Mouse (Mus musculus): ENCODE data around the gene Nexmif. TPM values are rescaled to one million over a fixed set of nuclear protein-coding genes. Genes with fewer than 3 reads are reported as not detected.

Gene Nexmif
- total RNA-seq (2023): not detected in 4 replicates

DNA sequence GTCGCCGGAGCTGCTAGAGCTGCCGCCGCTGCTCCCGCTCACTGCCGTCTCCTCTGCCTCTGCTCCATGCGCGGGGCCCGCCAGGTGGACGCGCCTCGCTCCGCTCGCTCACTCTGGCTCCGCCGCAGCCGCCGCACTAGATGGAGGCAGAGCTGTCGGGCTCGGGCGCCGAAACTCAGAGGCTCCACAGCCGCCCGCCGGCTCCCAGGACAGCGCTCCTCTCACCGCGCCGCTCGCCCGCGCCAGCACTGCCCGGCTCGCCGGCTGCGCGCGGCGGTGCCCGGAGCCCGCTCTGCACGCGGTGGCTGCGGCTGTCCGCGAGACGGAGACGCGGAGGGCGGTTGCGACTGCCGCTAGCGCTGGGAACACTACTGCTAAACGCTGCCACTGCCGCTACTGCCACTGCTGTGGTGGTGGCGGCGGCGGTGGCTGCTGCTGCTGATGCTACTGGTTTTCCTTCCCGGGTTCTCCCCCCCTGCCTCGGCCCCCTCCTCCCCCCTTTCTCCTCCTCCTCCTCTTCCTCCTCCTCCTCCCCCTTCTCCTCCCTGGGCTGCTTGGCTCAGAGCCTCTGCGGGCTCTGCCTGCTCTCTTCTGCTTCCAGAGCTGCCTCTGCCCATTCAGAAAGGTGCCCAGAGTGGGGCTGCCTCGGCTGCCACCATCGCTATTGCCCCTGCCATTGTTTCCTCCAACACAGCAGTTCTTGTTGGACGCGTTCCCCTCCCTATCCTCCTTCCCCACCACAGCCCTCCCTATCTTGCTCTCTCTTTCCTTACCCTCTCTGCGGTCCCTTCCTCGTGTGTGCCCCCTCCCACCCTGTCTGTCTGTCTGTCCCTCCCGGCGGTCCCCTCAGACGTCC, at the start of gene Nexmif:
Nexmif (minus strand) TSS at position 450 of the 856 bp plus-strand sequence.

Other genes with a start within 250 kb of the Nexmif start
- gene Rlim, start 219.9 kb downstream of the Nexmif start, total RNA-seq (2023): 146 to 152 TPM (median 147 TPM) in 4 replicates
- gene Abcb7, start 212.7 kb upstream of the Nexmif start, total RNA-seq (2023): 21.3 to 33.0 TPM (median 28.6 TPM) in 4 replicates

Measured in B cell, adult 62 days (primary cell).